Mouse (Mus musculus) thymus, adult 2 months (tissue): Measurements from ENCODE around the gene Irx3. TPM values are rescaled to one million over a fixed set of nuclear protein-coding genes. Genes with fewer than 3 reads are reported as not detected.

Source experiments
- DNase-seq: peaks from one replicate; pipeline ENCODE4 v3.0.0; 2021
- H3K27ac ChIP-seq: fragments of 200-500 bp; 2 replicates; pipeline ENCODE4 v1.5.1; 2012; ENCODE audit warnings: low read length, control low read depth; ENCODE audit not compliant: control insufficient read depth, insufficient read depth
- H3K27me3 ChIP-seq: fragments of 200-500 bp; 2 replicates; pipeline ENCODE4 v1.6.1; 2012; ENCODE audit warnings: mild to moderate bottlenecking, low read length, moderate library complexity, mixed read lengths; ENCODE audit not compliant: control insufficient read depth, insufficient read depth
- H3K36me3 ChIP-seq: fragments of 200-500 bp; 2 replicates; pipeline ENCODE4 v1.6.1; 2012; ENCODE audit warnings: mild to moderate bottlenecking, low read length, moderate library complexity; ENCODE audit not compliant: control insufficient read depth, insufficient read depth
- H3K4me1 ChIP-seq: fragments of 200-500 bp; replicated peaks from 2 replicates; pipeline ENCODE4 v1.6.1; 2012; ENCODE audit warnings: low read length; ENCODE audit not compliant: control insufficient read depth, insufficient read depth
- H3K4me3 ChIP-seq: fragments of 200-500 bp; 2 replicates; pipeline ENCODE4 v1.5.1; 2012; ENCODE audit warnings: mild to moderate bottlenecking, low read length, control low read depth, moderate library complexity; ENCODE audit not compliant: control insufficient read depth, insufficient read depth
- CTCF ChIP-seq: fragments of 200-500 bp; IDR thresholded peaks from 2 replicates; pipeline ENCODE4 v1.5.1; 2012; ENCODE audit warnings: mild to moderate bottlenecking, control low read depth, low read length, moderate library complexity, borderline replicate concordance; ENCODE audit not compliant: control insufficient read depth, poor library complexity, insufficient read depth; ENCODE audit errors: extremely low read depth
- POLR2A ChIP-seq: fragments of 200-500 bp; IDR thresholded peaks from 2 replicates; pipeline ENCODE4 v1.6.1; 2012; ENCODE audit warnings: mild to moderate bottlenecking, low read length, control low read depth, moderate library complexity; ENCODE audit not compliant: control insufficient read depth, poor library complexity, insufficient read depth; ENCODE audit errors: extremely low read depth
- WGBS: fragments of 180-500 bp; shearing (Covaris S2); methylation state at CpG from one replicate; pipeline ENCODE4 v1.1.7; 2018; 5-methylcytosine and 5-hydroxymethylcytosine counted together
- polyA plus RNA-seq: library from polyadenylated mRNA; depleted of rRNA; stranded (reverse); fragments of >200 nt; gene quantifications from 2 replicates; pipeline ENCODE4 v1.2.3, GENCODE M21; 2012

Gene Irx3
- polyA plus RNA-seq, 1 experiment = 2.9 TPM

DNA sequence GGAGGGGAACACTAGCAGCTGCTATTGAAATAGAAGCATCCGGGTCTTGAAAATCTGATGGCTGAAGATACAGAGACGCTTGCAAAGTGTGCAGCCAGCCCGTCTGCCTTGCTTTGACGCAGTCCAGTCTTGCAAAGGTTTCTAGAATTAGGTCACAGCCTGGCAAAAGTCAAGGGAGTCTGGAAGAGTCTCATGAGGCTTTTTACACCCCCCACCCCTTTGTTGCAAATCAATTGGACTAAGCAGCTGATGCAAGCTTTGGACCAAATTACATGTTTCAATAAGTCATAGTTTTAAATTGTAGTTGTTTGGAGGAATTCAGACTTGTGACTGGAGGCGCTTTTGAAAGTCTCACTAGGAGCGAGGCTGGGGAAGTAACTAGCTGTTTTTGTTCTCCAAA is 33.0 kb downstream of the Irx3 start:
- Histone ChIP-seq H3K36me3 (no peaks in the 10 kb centered on the region), H3K4me3 (no peak overlapping the region), H3K27me3 (no peaks in the 10 kb centered on the region), H3K27ac (no peak overlapping the region), H3K4me1 (no peaks in the 10 kb centered on the region)
- DNase-seq = no peak
- TF ChIP-seq CTCF = no peak
- TF ChIP-seq POLR2A = no peak
- 87% methylated on average over 6 of the region's 6 CpGs for WGBS

DNA sequence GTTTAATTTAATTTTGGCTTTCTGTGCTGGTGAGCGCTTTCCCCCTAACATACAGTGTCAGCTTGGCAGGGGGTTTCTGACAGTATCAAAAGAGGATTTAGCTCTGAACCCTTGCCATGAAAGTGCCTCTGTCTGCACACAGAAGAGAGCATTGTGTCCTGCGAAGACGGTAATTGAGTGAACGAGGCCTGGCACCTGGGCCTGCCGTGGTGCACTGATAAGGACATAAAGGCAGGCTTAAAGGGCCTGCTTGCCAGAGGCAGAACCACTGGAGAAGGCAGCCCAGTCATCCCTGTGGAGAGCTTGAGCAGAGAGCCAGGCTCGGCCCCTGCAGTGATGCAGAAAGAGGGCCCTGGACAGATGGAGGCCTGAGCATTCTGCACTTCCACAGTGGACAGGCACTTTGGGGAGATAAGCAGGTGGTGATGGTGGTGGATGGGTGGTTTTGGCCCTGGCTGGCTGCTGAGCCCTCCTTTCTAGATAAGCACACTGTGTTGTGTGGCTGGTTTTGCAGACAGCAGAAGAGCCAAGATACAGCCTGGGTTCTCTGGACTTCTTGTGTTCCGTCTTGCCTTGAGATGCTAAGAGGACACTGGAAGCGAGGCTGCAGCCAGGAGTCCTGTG is 36.3 kb downstream of the Irx3 start:
- no peaks in the 10 kb centered on the region for H3K36me3 ChIP-seq
- no peak overlapping the region for H3K4me3 ChIP-seq
- TF ChIP-seq CTCF (no peak), POLR2A (no peak)
- no peaks in the 10 kb centered on the region for H3K4me1 ChIP-seq
- no peak overlapping the region for H3K27ac ChIP-seq
- no peaks in the 10 kb centered on the region for H3K27me3 ChIP-seq
- DNase-seq = no peak
- 91% methylated on average over 8 of the region's 8 CpGs for WGBS

DNA sequence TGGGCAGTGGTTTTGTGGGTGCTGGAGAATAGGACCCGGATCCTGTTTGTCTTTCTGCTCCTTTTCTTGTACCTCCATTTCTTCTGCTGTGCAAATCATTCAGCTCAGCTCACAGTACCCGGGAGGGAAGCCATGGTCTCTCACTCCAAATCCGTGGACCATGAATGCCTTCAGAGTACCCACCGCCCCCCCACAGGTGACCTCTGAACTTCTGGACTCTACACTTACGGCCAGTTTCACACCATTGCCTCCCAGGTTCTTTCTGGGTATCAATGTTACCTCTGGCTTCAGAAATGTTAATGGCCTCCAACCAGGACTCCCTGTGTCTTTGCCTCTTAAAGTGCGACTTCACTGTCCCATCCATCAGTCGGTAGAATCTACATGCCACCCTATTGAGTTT is 46.3 kb downstream of the Irx3 start:
- H3K4me3 ChIP-seq = no peak overlapping the region
- WGBS = 92% methylated on average over 7 of the region's 7 CpGs
- no peak for TF ChIP-seq POLR2A
- TF ChIP-seq CTCF = no peak

DNA sequence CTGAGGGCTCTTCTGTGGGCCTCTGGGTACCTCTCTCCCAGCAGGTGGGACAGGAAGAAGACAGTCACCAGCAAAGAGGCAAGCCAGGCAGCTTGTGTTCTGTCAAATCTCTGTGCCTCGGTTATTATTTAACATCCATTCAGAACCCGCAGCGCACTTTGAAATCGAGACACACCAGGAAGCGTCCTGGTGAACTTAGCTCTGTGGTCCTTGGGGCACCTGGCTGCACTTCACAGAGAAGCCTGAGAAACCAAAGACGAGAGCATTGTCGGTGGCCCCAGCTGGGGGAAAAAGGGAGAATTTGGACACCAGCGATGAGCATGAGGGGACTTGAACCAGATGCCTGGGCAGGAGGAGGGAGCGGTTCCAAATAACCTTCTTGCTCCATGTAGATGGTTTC is 46.8 kb downstream of the Irx3 start:
- Histone ChIP-seq H3K36me3 (no peaks in the 10 kb centered on the region), H3K4me3 (no peak overlapping the region), H3K27me3 (no peaks in the 10 kb centered on the region), H3K27ac (no peak overlapping the region), H3K4me1 (no peaks in the 10 kb centered on the region)
- TF ChIP-seq POLR2A (no peak), CTCF (no peak)
- 86% methylated on average over 9 of the region's 9 CpGs for WGBS
- no peak for DNase-seq

More for the DNA sequence above, 46.3 kb downstream of the Irx3 start:
- Histone ChIP-seq H3K27ac (no peak overlapping the region), H3K27me3 (no peaks in the 10 kb centered on the region), H3K36me3 (no peaks in the 10 kb centered on the region), H3K4me1 (no peaks in the 10 kb centered on the region)
- DNase-seq = no peak

DNA sequence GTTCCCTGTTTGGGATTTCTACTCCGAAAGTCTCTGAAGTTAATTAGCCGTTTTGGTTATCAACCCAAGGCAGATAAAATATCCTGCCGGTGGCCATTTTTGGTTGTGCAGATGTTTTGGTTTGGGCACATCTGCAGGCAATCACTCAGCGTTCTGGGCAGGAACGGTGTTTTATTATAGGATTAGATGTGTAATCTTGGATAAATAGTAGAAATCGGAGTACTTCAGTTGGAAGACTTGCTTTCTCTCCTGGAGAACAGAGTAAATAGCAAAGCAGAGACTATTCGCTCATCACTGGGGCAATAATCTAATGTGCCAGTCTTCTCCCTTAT is 51.1 kb downstream of the Irx3 start:
- Histone ChIP-seq H3K4me3 (no peak overlapping the region), H3K27ac (no peak overlapping the region), H3K4me1 (no peaks in the 10 kb centered on the region; the same call in 1 of the 2 replicates), H3K36me3 (no peaks in the 10 kb centered on the region), H3K27me3 (no peaks in the 10 kb centered on the region)
- no peak for DNase-seq
- WGBS = 96% methylated on average over 7 of the region's 7 CpGs
- TF ChIP-seq POLR2A (no peak), CTCF (no peak)

DNA sequence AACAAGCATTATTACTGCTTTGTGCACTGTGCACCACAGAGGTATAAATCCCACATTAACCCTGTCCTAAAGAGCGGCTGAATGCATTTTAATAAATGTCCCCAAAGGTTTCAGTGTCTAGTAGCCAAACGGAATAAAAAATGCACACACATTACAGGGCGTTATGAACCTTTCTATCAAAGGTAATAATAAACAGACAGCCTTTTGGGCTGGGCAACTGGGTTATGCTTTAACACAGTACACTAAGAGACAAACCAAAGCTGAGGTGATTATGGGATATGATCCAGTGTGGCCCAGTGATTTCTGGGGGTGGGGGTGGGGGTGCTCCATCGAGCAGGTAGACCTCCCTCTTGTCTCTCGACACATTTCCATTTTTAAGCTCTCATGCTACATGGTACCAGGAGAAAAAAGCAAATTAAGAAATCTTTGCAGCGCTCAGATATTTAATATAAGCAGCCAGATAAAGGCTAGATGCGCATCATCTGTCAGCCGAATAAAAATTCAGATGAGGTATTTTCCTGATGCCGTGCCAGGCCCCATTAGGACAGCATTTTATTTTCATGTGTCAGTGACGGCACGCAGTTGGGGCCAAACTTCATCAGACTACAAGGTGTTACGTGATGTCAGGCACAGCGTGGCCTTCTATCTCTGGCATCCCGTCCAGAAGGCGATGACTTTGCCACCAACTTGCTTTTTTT is 51.6 kb downstream of the Irx3 start:
- DNase-seq = no peak
- WGBS = 96% methylated on average over 15 of the region's 15 CpGs
- Histone ChIP-seq H3K4me1 (no peaks in the 10 kb centered on the region; the same call in 1 of the 2 replicates), H3K4me3 (no peak overlapping the region), H3K27ac (no peak overlapping the region), H3K27me3 (no peaks in the 10 kb centered on the region), H3K36me3 (no peaks in the 10 kb centered on the region)
- TF ChIP-seq CTCF (no peak), POLR2A (no peak)
